Mouse (Mus musculus) CH12.LX (cell line): ENCODE data around the gene Tex12. TPM values are rescaled to one million over a fixed set of nuclear protein-coding genes. Genes with fewer than 3 reads are reported as not detected.

ENCODE experiments used
- DNase-seq: peaks from one replicate; pipeline ENCODE4 v3.0.0-alpha.2; 2013; ENCODE audit errors: extremely low read depth
- H3K27ac ChIP-seq: 2 replicates; pipeline ENCODE4 v1.5.1; 2012; ENCODE audit warnings: low read depth, mild to moderate bottlenecking, control low read depth, moderate library complexity; ENCODE audit not compliant: insufficient read depth
- H3K27me3 ChIP-seq: replicated peaks from 2 replicates; pipeline ENCODE3; 2012; ENCODE audit warnings: inconsistent platforms
- H3K36me3 ChIP-seq, 2 experiments: replicated peaks in 1 of 2; 2 replicates each; pipeline versions ENCODE3 to v1.6.1; 2012; ENCODE audit warnings: inconsistent platforms in 1 of 2, low read length in 1 of 2, mild to moderate bottlenecking in 1 of 2, mixed read lengths in 1 of 2, moderate library complexity in 1 of 2; ENCODE audit not compliant: control insufficient read depth in 1 of 2, insufficient read depth in 1 of 2
- H3K4me1 ChIP-seq, 2 experiments: 2 replicates each; pipeline ENCODE4 v1.6.1; 2012; ENCODE audit warnings: inconsistent platforms in 1 of 2, moderate library complexity in 1 of 2; ENCODE audit not compliant: insufficient read depth in 2 of 2, control insufficient read depth in 1 of 2
- H3K4me2 ChIP-seq: 2 replicates; pipeline ENCODE4 v1.6.1; 2012; ENCODE audit warnings: low read depth, mild to moderate bottlenecking, control low read depth; ENCODE audit not compliant: poor library complexity, insufficient read depth, severe bottlenecking
- H3K4me3 ChIP-seq, 3 experiments: fragments of 150-350 bp in 1 of 3; sonication (generic) in 1 of 3; replicated peaks in 1 of 3; 2 replicates each; pipeline versions ENCODE3 to v1.5.1; 2011 to 2012; ENCODE audit warnings: low read depth in 2 of 3, low read length in 2 of 3, mild to moderate bottlenecking in 2 of 3, moderate library complexity in 2 of 3, control low read depth in 1 of 3, improper control_type of control experiment in 1 of 3, inconsistent platforms in 1 of 3, mixed read lengths in 1 of 3; ENCODE audit not compliant: poor library complexity in 1 of 3
- H3K79me2 ChIP-seq: replicated peaks from 2 replicates; pipeline ENCODE4 v1.6.1; 2012; ENCODE audit warnings: mild to moderate bottlenecking, moderate library complexity; ENCODE audit not compliant: control insufficient read depth, poor library complexity, insufficient read depth, severe bottlenecking; ENCODE audit errors: extremely low read depth
- H3K9ac ChIP-seq: 2 replicates; pipeline ENCODE4 v1.6.1; 2012; ENCODE audit warnings: low read depth, mild to moderate bottlenecking, control low read depth, moderate library complexity; ENCODE audit not compliant: insufficient read depth
- H3K9me3 ChIP-seq: replicated peaks from 2 replicates; pipeline ENCODE3; 2012; ENCODE audit warnings: low read length, inconsistent platforms, mixed read lengths
- BHLHE40 ChIP-seq: IDR thresholded peaks from 2 replicates; pipeline ENCODE4 v1.6.1; 2011; ENCODE audit warnings: mild to moderate bottlenecking, low read depth, low read length, improper control_type of control experiment
- CHD1 ChIP-seq: IDR thresholded peaks from 2 replicates; pipeline ENCODE4 v1.6.1; 2012; ENCODE audit warnings: low read depth, low read length, improper control_type of control experiment, inconsistent platforms
- CHD2 ChIP-seq: IDR thresholded peaks from 2 replicates; pipeline ENCODE4 v1.6.1; 2011; ENCODE audit warnings: low read length, improper control_type of control experiment
- CTCF ChIP-seq, 2 experiments: IDR thresholded peaks in 1 of 2; conservative IDR thresholded peaks in 1 of 2; 2 replicates each; pipeline ENCODE4 v1.5.1; 2011 to 2012; ENCODE audit warnings: low read depth in 2 of 2, low read length in 2 of 2, improper control_type of control experiment in 1 of 2, inconsistent platforms in 1 of 2, mild to moderate bottlenecking in 1 of 2, moderate library complexity in 1 of 2
- E2F4 ChIP-seq: IDR thresholded peaks from 2 replicates; pipeline ENCODE4 v1.6.1; 2011; ENCODE audit warnings: low read depth, low read length, improper control_type of control experiment; ENCODE audit not compliant: insufficient replicate concordance
- ELF1 ChIP-seq: IDR thresholded peaks from 2 replicates; pipeline ENCODE4 v1.6.1; 2014; ENCODE audit warnings: low read depth, mild to moderate bottlenecking, inconsistent platforms, low read length, improper control_type of control experiment
- EP300 ChIP-seq: IDR thresholded peaks from 2 replicates; pipeline ENCODE4 v1.6.1; 2011; ENCODE audit warnings: low read length, improper control_type of control experiment
- ETS1 ChIP-seq: conservative IDR thresholded peaks from 2 replicates; pipeline ENCODE4 v1.6.1; 2012; ENCODE audit warnings: low read depth, mild to moderate bottlenecking, inconsistent platforms, low read length, improper control_type of control experiment, moderate library complexity
- GABPA ChIP-seq: IDR thresholded peaks from 2 replicates; pipeline ENCODE4 v1.6.1; 2012; ENCODE audit warnings: low read depth, low read length, improper control_type of control experiment, inconsistent platforms; ENCODE audit not compliant: insufficient replicate concordance
- HCFC1 ChIP-seq: IDR thresholded peaks from 2 replicates; pipeline ENCODE4 v1.6.1; 2012; ENCODE audit warnings: low read depth, mild to moderate bottlenecking, inconsistent platforms, low read length, improper control_type of control experiment
- IRF4 ChIP-seq: IDR thresholded peaks from 2 replicates; pipeline ENCODE4 v1.6.1; 2014; ENCODE audit warnings: low read depth, mild to moderate bottlenecking, inconsistent platforms, low read length, improper control_type of control experiment
- JUN ChIP-seq: IDR thresholded peaks from 2 replicates; pipeline ENCODE4 v1.6.1; 2011; ENCODE audit warnings: low read depth, mild to moderate bottlenecking, low read length, improper control_type of control experiment, moderate library complexity; ENCODE audit not compliant: insufficient read depth
- JUND ChIP-seq: conservative IDR thresholded peaks from 2 replicates; pipeline ENCODE4 v1.6.1; 2011; ENCODE audit warnings: low read depth, low read length, improper control_type of control experiment
- KAT2A ChIP-seq: IDR thresholded peaks from 2 replicates; pipeline ENCODE4 v1.6.1; 2012; ENCODE audit warnings: low read length, improper control_type of control experiment, inconsistent platforms; ENCODE audit not compliant: insufficient replicate concordance
- MAFK ChIP-seq: IDR thresholded peaks from 2 replicates; pipeline ENCODE4 v1.6.1; 2011; ENCODE audit warnings: low read length, improper control_type of control experiment; ENCODE audit not compliant: insufficient replicate concordance
- MAX ChIP-seq: IDR thresholded peaks from 2 replicates; pipeline ENCODE4 v1.6.1; 2011; ENCODE audit warnings: low read length, improper control_type of control experiment
- MAZ ChIP-seq: IDR thresholded peaks from 2 replicates; pipeline ENCODE4 v1.6.1; 2012; ENCODE audit warnings: low read depth, mild to moderate bottlenecking, inconsistent platforms, low read length, improper control_type of control experiment, moderate library complexity
- MEF2A ChIP-seq: IDR thresholded peaks from 2 replicates; pipeline ENCODE4 v1.6.1; 2014; ENCODE audit warnings: low read depth, mild to moderate bottlenecking, inconsistent platforms, low read length, improper control_type of control experiment, borderline replicate concordance
- MXI1 ChIP-seq: IDR thresholded peaks from 2 replicates; pipeline ENCODE4 v1.6.1; 2011; ENCODE audit warnings: mild to moderate bottlenecking, low read depth, low read length, improper control_type of control experiment
- MYC ChIP-seq: IDR thresholded peaks from 2 replicates; pipeline ENCODE4 v1.6.1; 2011; ENCODE audit warnings: low read depth, mild to moderate bottlenecking, improper control_type of control experiment, low read length
- NELFE ChIP-seq: IDR thresholded peaks from 2 replicates; pipeline ENCODE4 v1.6.1; 2011; ENCODE audit warnings: low read depth, low read length, improper control_type of control experiment
- NRF1 ChIP-seq: IDR thresholded peaks from 2 replicates; pipeline ENCODE4 v1.6.1; 2014; ENCODE audit warnings: low read depth, mild to moderate bottlenecking, inconsistent platforms, low read length, improper control_type of control experiment, moderate library complexity
- PAX5 ChIP-seq: IDR thresholded peaks from 2 replicates; pipeline ENCODE4 v1.6.1; 2012; ENCODE audit warnings: low read length, inconsistent platforms, mixed read lengths
- POLR2A ChIP-seq: IDR thresholded peaks from 2 replicates; pipeline ENCODE4 v1.6.1; 2011; ENCODE audit warnings: low read depth, mild to moderate bottlenecking, improper control_type of control experiment, low read length
- POLR2AphosphoS2 ChIP-seq: IDR thresholded peaks from 2 replicates; pipeline ENCODE4 v1.6.1; 2011; ENCODE audit warnings: low read depth, low read length, improper control_type of control experiment
- RAD21 ChIP-seq: IDR thresholded peaks from 2 replicates; pipeline ENCODE4 v1.6.1; 2011; ENCODE audit warnings: low read depth, mild to moderate bottlenecking, low read length, improper control_type of control experiment, moderate library complexity
- RCOR1 ChIP-seq: conservative IDR thresholded peaks from 2 replicates; pipeline ENCODE4 v1.6.1; 2012; ENCODE audit warnings: low read depth, mild to moderate bottlenecking, inconsistent platforms, low read length, improper control_type of control experiment
- SIN3A ChIP-seq: IDR thresholded peaks from 2 replicates; pipeline ENCODE4 v1.6.1; 2012; ENCODE audit warnings: low read length, improper control_type of control experiment, inconsistent platforms
- SMC3 ChIP-seq: IDR thresholded peaks from 2 replicates; pipeline ENCODE4 v1.6.1; 2011; ENCODE audit warnings: low read depth, low read length, improper control_type of control experiment
- TBP ChIP-seq: conservative IDR thresholded peaks from 2 replicates; pipeline ENCODE4 v1.6.1; 2011; ENCODE audit warnings: low read depth, low read length, improper control_type of control experiment
- TCF12 ChIP-seq: IDR thresholded peaks from 2 replicates; pipeline ENCODE4 v1.6.1; 2014; ENCODE audit warnings: low read depth, mild to moderate bottlenecking, inconsistent platforms, low read length, improper control_type of control experiment
- UBTF ChIP-seq: IDR thresholded peaks from 2 replicates; pipeline ENCODE4 v1.6.1; 2012; ENCODE audit warnings: low read depth, mild to moderate bottlenecking, inconsistent platforms, low read length, improper control_type of control experiment, moderate library complexity
- USF1 ChIP-seq: IDR thresholded peaks from 2 replicates; pipeline ENCODE4 v1.6.1; 2014; ENCODE audit warnings: low read depth, mild to moderate bottlenecking, inconsistent platforms, low read length, improper control_type of control experiment
- USF2 ChIP-seq: conservative IDR thresholded peaks from 2 replicates; pipeline ENCODE4 v1.6.1; 2011; ENCODE audit warnings: low read depth, low read length, improper control_type of control experiment
- ZC3H11A ChIP-seq: IDR thresholded peaks from 2 replicates; pipeline ENCODE4 v1.6.1; 2012; ENCODE audit warnings: low read depth, mild to moderate bottlenecking, inconsistent platforms, low read length, improper control_type of control experiment
- ZKSCAN1 ChIP-seq: IDR thresholded peaks from 2 replicates; pipeline ENCODE4 v1.6.1; 2012; ENCODE audit warnings: low read depth, inconsistent platforms, low read length, improper control_type of control experiment, borderline replicate concordance
- ZMIZ1 ChIP-seq: IDR thresholded peaks from 2 replicates; pipeline ENCODE4 v1.6.1; 2012; ENCODE audit warnings: low read depth, mild to moderate bottlenecking, inconsistent platforms, low read length, improper control_type of control experiment
- ZNF384 ChIP-seq: IDR thresholded peaks from 2 replicates; pipeline ENCODE4 v1.6.1; 2012; ENCODE audit warnings: low read depth, low read length, improper control_type of control experiment, inconsistent platforms
- dilution Hi-C: fragments of 300-500 bp; cut with MboI; formaldehyde crosslinking; loops from 2 replicates; pipeline ENCODE4 v1.14.3; 2020; ENCODE audit warnings: low sequenced_read_pairs; ENCODE audit not compliant: extremely low pct_unique_long_range_greater_than_20kb, extremely low pct_ligation_motif_present
- in situ Hi-C: fragments of 300-500 bp; cut with MboI; formaldehyde crosslinking; loops from 3 replicates; pipeline ENCODE4 v1.14.3; 2019; ENCODE audit warnings: low sequenced_read_pairs, low pct_ligation_motif_present, low pct_unique_long_range_greater_than_20kb, mixed read lengths
- polyA plus RNA-seq: library from polyadenylated mRNA; unstranded; fragments of >175 nt; gene quantifications from 2 replicates; pipeline ENCODE4 v1.2.1, GENCODE M21; 2012; ENCODE audit warnings: low read depth; ENCODE audit not compliant: insufficient read length
- total RNA-seq, 2 experiments: library from RNA; depleted of rRNA; stranded (reverse); fragments of 300-350 nt in 1 of 2; fragments of >200 nt in 1 of 2; gene quantifications; 2 replicates each; pipeline ENCODE4 v1.2.3; 2012 to 2014

Gene Tex12
- total and polyA plus RNA-seq, 3 experiments: not detected

GRCm38 (mm10) chr9:50547859-50548478 is 13.2 kb downstream of the Tex12 start:
- Histone ChIP-seq H3K27ac (peak overlapping the region; percentile 69), H3K27me3 (peaks cover 3% of the 10 kb centered on the region), H3K4me3 (no peak overlapping the region)

DNA sequence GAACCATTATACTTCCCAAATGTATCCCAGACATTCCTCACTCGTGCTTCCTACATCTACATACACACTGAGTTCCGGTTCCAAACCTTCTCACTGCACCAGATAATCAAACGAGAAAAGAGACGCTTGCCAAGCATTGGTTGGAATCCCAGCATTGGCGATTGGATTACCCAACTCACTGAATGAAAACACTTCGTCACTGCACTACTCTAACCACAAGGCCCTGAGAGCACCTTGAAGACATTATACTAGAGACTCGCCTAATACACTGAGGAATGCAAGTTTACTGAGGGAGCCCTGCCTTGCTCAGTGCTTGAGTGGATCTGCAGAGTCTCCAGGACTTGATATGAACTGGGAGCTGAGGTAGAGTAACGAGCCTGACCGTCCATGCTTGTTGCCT is 18.7 kb downstream of the Tex12 start:
- Histone ChIP-seq H3K36me3 (no peaks in the 10 kb centered on the region), H3K4me1 (peaks cover 3 to 12% of the 10 kb centered on the region in 2 experiments; a peak in 3 of 4 replicates), H3K27me3 (peaks cover 4% of the 10 kb centered on the region), H3K4me3 (no peak overlapping the region), H3K9me3 (no peaks in the 10 kb centered on the region), H3K79me2 (no peaks in the 10 kb centered on the region), H3K9ac (no peak overlapping the region), H3K27ac (no peak overlapping the region), H3K4me2 (no peak overlapping the region)
- dilution Hi-C loops: no loop called here
- TF ChIP-seq USF1 (no peak), CHD1 (no peak), JUND (no peak), SIN3A (no peak), EP300 (no peak), MEF2A (no peak), MAZ (no peak)
- in situ Hi-C loops: loop anchor here (25.0 kb wide), 1 partner anchor 1005 kb away; no protein-coding TSS in a partner anchor
- no peak for DNase-seq

More at GRCm38 (mm10) chr9:50547859-50548478, 13.2 kb downstream of the Tex12 start:
- in situ Hi-C loops: loop anchor here (25.0 kb wide), 1 partner anchor 1011 kb away; no protein-coding TSS in a partner anchor
- peak overlapping the region; percentile 74 for H3K4me2 ChIP-seq
- 0 out of 2 replicates have a peak, but pooled peaks cover 1% of the 10 kb centered on the region for H3K79me2 ChIP-seq
- peak; percentile 86 for DNase-seq
- H3K9me3 ChIP-seq: no peaks in the 10 kb centered on the region
- peaks cover 20 to 37% of the 10 kb centered on the region in 2 experiments for H3K4me1 ChIP-seq
- dilution Hi-C loops: no loop called here
- H3K9ac ChIP-seq: peak overlapping the region; percentile 44; the same call in 1 of the 2 replicates
- TF ChIP-seq TBP (no peak), MXI1 (no peak; the same call in 1 of the 2 replicates), MAFK (peak; percentile 44; the same call in 1 of the 2 replicates), HCFC1 (peak; percentile 25; the same call in 1 of the 2 replicates), CHD2 (peak; percentile 61), ZKSCAN1 (no peak), KAT2A (no peak), EP300 (peak; percentile 98), NRF1 (no peak), GABPA (no peak), BHLHE40 (peak; percentile 59; the same call in 1 of the 2 replicates), CHD1 (no peak), RCOR1 (peak; percentile 82), USF2 (no peak), CTCF (conservative IDR thresholded peaks at IDR 0.05 in 1 of 2, IDR thresholded peaks at IDR 0.05 in 1 of 2; ENCODE audit: low read depth in 2 of 2, low read length in 2 of 2) (no peak), UBTF (no peak), JUND (peak; percentile 71), PAX5 (no peak), MYC (no peak), ZNF384 (no peak; the same call in 1 of the 2 replicates), MAZ (no peak; the same call in 1 of the 2 replicates), ETS1 (peak; percentile 59), RAD21 (no peak; the same call in 1 of the 2 replicates), ZC3H11A (no peak), E2F4 (no peak), JUN (peak; percentile 33; the same call in 1 of the 2 replicates), POLR2AphosphoS2 (no peak), IRF4 (peak; percentile 97), TCF12 (peak; percentile 86), MEF2A (peak; percentile 66), MAX (no peak), USF1 (no peak), POLR2A (0 out of 2 replicates have a peak, but pooled peaks have one; percentile 18), SIN3A (peak; percentile 71; the same call in 1 of the 2 replicates), SMC3 (peak; percentile 8), NELFE (no peak), ZMIZ1 (no peak), ELF1 (0 out of 2 replicates have a peak, but pooled peaks have one; percentile 12)
- H3K36me3 ChIP-seq: no peaks in the 10 kb centered on the region
